Mouse (Mus musculus): ENCODE results near the gene Dclk2.

GRCm38 (mm10) chr3:86883985-86884384 is 36.7 kb downstream of the Dclk2 start:
- no peak for TF ChIP-seq CTCF (IDR thresholded peaks at IDR 0.05; ENCODE audit: low read depth)
- no peak for TF ChIP-seq EP300 (IDR thresholded peaks at IDR 0.05; ENCODE audit: low read depth)

Data from heart, postnatal 0 days (tissue).